Mouse (Mus musculus) thymus, adult 2 months (tissue): ENCODE results near the gene Lrch3.

Experiments
- CTCF ChIP-seq: fragments of 200-500 bp; IDR thresholded peaks from 2 replicates; pipeline ENCODE4 v1.5.1; 2012; ENCODE audit warnings: mild to moderate bottlenecking, control low read depth, low read length, moderate library complexity, borderline replicate concordance; ENCODE audit not compliant: control insufficient read depth, poor library complexity, insufficient read depth; ENCODE audit errors: extremely low read depth
- POLR2A ChIP-seq: fragments of 200-500 bp; IDR thresholded peaks from 2 replicates; pipeline ENCODE4 v1.6.1; 2012; ENCODE audit warnings: mild to moderate bottlenecking, low read length, control low read depth, moderate library complexity; ENCODE audit not compliant: control insufficient read depth, poor library complexity, insufficient read depth; ENCODE audit errors: extremely low read depth

GRCm38 (mm10) chr16:32948016-32948415 lies 34.1 kb downstream of the Lrch3 start:
- TF ChIP-seq POLR2A (no peak), CTCF (no peak)
